Mouse (Mus musculus): ENCODE measurements around the gene Otp. TPM values are rescaled to one million over a fixed set of nuclear protein-coding genes. Genes with fewer than 3 reads are reported as not detected.
A peak's percentile ranks its signal among the peaks of the same experiment; 100 is the strongest.

The Otp gene
- polyA plus RNA-seq, 1 experiment from 2014 or later = not detected

GRCm38 (mm10) chr13:94849351-94849750 is 26.1 kb upstream of the Otp start:
- Histone ChIP-seq H3K9me3 (replicated peaks; ENCODE audit: control insufficient read depth, low read length) (no peaks in the 10 kb centered on the region), H3K27ac (ENCODE audit: low read depth, low read length) (no peak overlapping the region), H3K4me1 (ENCODE audit: control insufficient read depth, insufficient read depth, low read length) (no peaks in the 10 kb centered on the region), H3K9ac (ENCODE audit: low read depth, low read length) (no peak overlapping the region), H3K4me2 (no peak overlapping the region), H3K36me3 (ENCODE audit: control insufficient read depth, insufficient read depth, low read length) (no peaks in the 10 kb centered on the region), H3K4me3 (ENCODE audit: low read depth, low read length) (no peak overlapping the region), H3K27me3 (ENCODE audit: control insufficient read depth, insufficient read depth, low read length) (no peaks in the 10 kb centered on the region)
- 59% methylated on average over 13 of the region's 13 CpGs for WGBS (ENCODE audit: insufficient replicate concordance)
- no peak for ATAC-seq (replicated peaks; ENCODE audit: insufficient number of reproducible peaks, low FRiP score, low TSS enrichment)

GRCm38 (mm10) chr13:94858016-94858575 is 17.3 kb upstream of the Otp start:
- Histone ChIP-seq H3K4me1 (ENCODE audit: control insufficient read depth, insufficient read depth, low read length) (no peaks in the 10 kb centered on the region), H3K4me2 (no peak overlapping the region)
- 69% methylated on average over 8 of the region's 8 CpGs for WGBS (ENCODE audit: insufficient replicate concordance)

GRCm38 (mm10) chr13:94859256-94859655 is 16.1 kb upstream of the Otp start:
- 73% methylated on average over 8 of the region's 8 CpGs for WGBS (ENCODE audit: insufficient replicate concordance)
- Histone ChIP-seq H3K27me3 (ENCODE audit: control insufficient read depth, insufficient read depth, low read length) (peaks cover 9% of the 10 kb centered on the region), H3K27ac (ENCODE audit: low read depth, low read length) (no peak overlapping the region), H3K9me3 (replicated peaks; ENCODE audit: control insufficient read depth, low read length) (no peaks in the 10 kb centered on the region), H3K9ac (ENCODE audit: low read depth, low read length) (no peak overlapping the region), H3K4me1 (ENCODE audit: control insufficient read depth, insufficient read depth, low read length) (no peaks in the 10 kb centered on the region), H3K4me3 (ENCODE audit: low read depth, low read length) (no peak overlapping the region), H3K36me3 (ENCODE audit: control insufficient read depth, insufficient read depth, low read length) (no peaks in the 10 kb centered on the region), H3K4me2 (no peak overlapping the region)
- no peak for ATAC-seq (replicated peaks; ENCODE audit: insufficient number of reproducible peaks, low FRiP score, low TSS enrichment)

More at GRCm38 (mm10) chr13:94858016-94858575, 17.3 kb upstream of the Otp start:
- H3K27me3 ChIP-seq (ENCODE audit: control insufficient read depth, insufficient read depth, low read length) = peaks cover 7% of the 10 kb centered on the region
- no peaks in the 10 kb centered on the region for H3K36me3 ChIP-seq (ENCODE audit: control insufficient read depth, insufficient read depth, low read length)
- no peak for ATAC-seq (replicated peaks; ENCODE audit: insufficient number of reproducible peaks, low FRiP score, low TSS enrichment)
- no peak overlapping the region for H3K27ac ChIP-seq (ENCODE audit: low read depth, low read length)
- no peak overlapping the region for H3K9ac ChIP-seq (ENCODE audit: low read depth, low read length)
- no peaks in the 10 kb centered on the region for H3K9me3 ChIP-seq (replicated peaks; ENCODE audit: control insufficient read depth, low read length)
- no peak overlapping the region for H3K4me3 ChIP-seq (ENCODE audit: low read depth, low read length)

GRCm38 (mm10) chr13:94862491-94863230 is 12.7 kb upstream of the Otp start:
- 60% methylated on average over 5 of the region's 5 CpGs for WGBS (ENCODE audit: insufficient replicate concordance)
- ATAC-seq (replicated peaks; ENCODE audit: insufficient number of reproducible peaks, low FRiP score, low TSS enrichment) = no peak

GRCm38 (mm10) chr13:94866906-94867305 is 8.5 kb upstream of the Otp start:
- no peak overlapping the region for H3K9ac ChIP-seq (ENCODE audit: low read depth, low read length)
- H3K4me2 ChIP-seq = no peak overlapping the region
- 12% methylated on average over 2 of the region's 2 CpGs for WGBS (ENCODE audit: insufficient replicate concordance)
- no peak overlapping the region for H3K4me3 ChIP-seq (ENCODE audit: low read depth, low read length)
- H3K27me3 ChIP-seq (ENCODE audit: control insufficient read depth, insufficient read depth, low read length) = peaks cover 72% of the 10 kb centered on the region
- H3K9me3 ChIP-seq (replicated peaks; ENCODE audit: control insufficient read depth, low read length) = no peaks in the 10 kb centered on the region
- no peaks in the 10 kb centered on the region for H3K36me3 ChIP-seq (ENCODE audit: control insufficient read depth, insufficient read depth, low read length)
- no peak for ATAC-seq (replicated peaks; ENCODE audit: insufficient number of reproducible peaks, low FRiP score, low TSS enrichment)
- H3K4me1 ChIP-seq (ENCODE audit: control insufficient read depth, insufficient read depth, low read length) = peaks cover 4% of the 10 kb centered on the region; the same call in 1 of the 2 replicates
- no peak overlapping the region for H3K27ac ChIP-seq (ENCODE audit: low read depth, low read length)

More at GRCm38 (mm10) chr13:94862491-94863230, 12.7 kb upstream of the Otp start:
- Histone ChIP-seq H3K27ac (ENCODE audit: low read depth, low read length) (no peak overlapping the region), H3K36me3 (ENCODE audit: control insufficient read depth, insufficient read depth, low read length) (no peaks in the 10 kb centered on the region), H3K27me3 (ENCODE audit: control insufficient read depth, insufficient read depth, low read length) (peaks cover 34% of the 10 kb centered on the region), H3K4me3 (ENCODE audit: low read depth, low read length) (no peak overlapping the region), H3K4me2 (no peak overlapping the region), H3K9ac (ENCODE audit: low read depth, low read length) (no peak overlapping the region), H3K4me1 (ENCODE audit: control insufficient read depth, insufficient read depth, low read length) (no peaks in the 10 kb centered on the region), H3K9me3 (replicated peaks; ENCODE audit: control insufficient read depth, low read length) (no peaks in the 10 kb centered on the region)

- H3K9ac ChIP-seq (ENCODE audit: low read depth, low read length) = no peak overlapping the region
- no peak overlapping the region for H3K4me2 ChIP-seq
- H3K36me3 ChIP-seq (ENCODE audit: control insufficient read depth, insufficient read depth, low read length) = no peaks in the 10 kb centered on the region
- 39% methylated on average over 4 of the region's 4 CpGs for WGBS (ENCODE audit: insufficient replicate concordance)
- no peak overlapping the region for H3K27ac ChIP-seq (ENCODE audit: low read depth, low read length)
- peaks cover 4% of the 10 kb centered on the region; the same call in 1 of the 2 replicates for H3K4me1 ChIP-seq (ENCODE audit: control insufficient read depth, insufficient read depth, low read length)
- H3K9me3 ChIP-seq (replicated peaks; ENCODE audit: control insufficient read depth, low read length) = no peaks in the 10 kb centered on the region
- H3K27me3 ChIP-seq (ENCODE audit: control insufficient read depth, insufficient read depth, low read length) = peaks cover 76% of the 10 kb centered on the region
- no peak overlapping the region for H3K4me3 ChIP-seq (ENCODE audit: low read depth, low read length)
- ATAC-seq (replicated peaks; ENCODE audit: insufficient number of reproducible peaks, low FRiP score, low TSS enrichment) = no peak
Measured at GRCm38 (mm10) chr13:94867772-94868171, 7.6 kb upstream of the Otp start.

GRCm38 (mm10) chr13:94868478-94868950 is 6.9 kb upstream of the Otp start:
- Histone ChIP-seq H3K4me3 (ENCODE audit: low read depth, low read length) (peak overlapping the region; percentile 42), H3K9ac (ENCODE audit: low read depth, low read length) (peak overlapping the region; percentile 36; the same call in 1 of the 2 replicates), H3K27me3 (ENCODE audit: control insufficient read depth, insufficient read depth, low read length) (peaks cover 81% of the 10 kb centered on the region), H3K4me2 (peak overlapping the region; percentile 81), H3K9me3 (replicated peaks; ENCODE audit: control insufficient read depth, low read length) (no peaks in the 10 kb centered on the region), H3K36me3 (ENCODE audit: control insufficient read depth, insufficient read depth, low read length) (no peaks in the 10 kb centered on the region), H3K4me1 (ENCODE audit: control insufficient read depth, insufficient read depth, low read length) (peaks cover 6% of the 10 kb centered on the region; the same call in 1 of the 2 replicates), H3K27ac (ENCODE audit: low read depth, low read length) (no peak overlapping the region)
- WGBS (ENCODE audit: insufficient replicate concordance) = under 1% methylated on average over 34 of the region's 35 CpGs
- peak; percentile 52; the same call in 1 of the 2 replicates for ATAC-seq (replicated peaks; ENCODE audit: insufficient number of reproducible peaks, low FRiP score, low TSS enrichment)

- H3K27me3 ChIP-seq (ENCODE audit: control insufficient read depth, insufficient read depth, low read length) = peaks cover 86% of the 10 kb centered on the region
- H3K9ac ChIP-seq (ENCODE audit: low read depth, low read length) = no peak overlapping the region
- H3K9me3 ChIP-seq (replicated peaks; ENCODE audit: control insufficient read depth, low read length) = no peaks in the 10 kb centered on the region
- ATAC-seq (replicated peaks; ENCODE audit: insufficient number of reproducible peaks, low FRiP score, low TSS enrichment) = no peak
- H3K4me3 ChIP-seq (ENCODE audit: low read depth, low read length) = 0 out of 2 replicates have a peak overlapping the region, but pooled peaks have one; percentile 42
- no peak overlapping the region for H3K27ac ChIP-seq (ENCODE audit: low read depth, low read length)
- WGBS (ENCODE audit: insufficient replicate concordance) = 3% methylated on average over 8 of the region's 8 CpGs
- H3K4me2 ChIP-seq = peak overlapping the region; percentile 81
- no peaks in the 10 kb centered on the region for H3K36me3 ChIP-seq (ENCODE audit: control insufficient read depth, insufficient read depth, low read length)
- H3K4me1 ChIP-seq (ENCODE audit: control insufficient read depth, insufficient read depth, low read length) = peaks cover 9% of the 10 kb centered on the region; the same call in 1 of the 2 replicates
Measured at GRCm38 (mm10) chr13:94869541-94869940, 5.9 kb upstream of the Otp start.
